Comparison of ENCODE assay signal across 9 mouse cellular contexts in genomic region chr4:133005233-133005632, GRCm38 (mm10). TPM values are rescaled to one million over a fixed set of nuclear protein-coding genes. Genes with fewer than 3 reads are reported as not detected.
DNase-seq lines count a peak whose midpoint lies in the region; ATAC-seq and TF ChIP-seq lines count a peak whose summit lies in the region.
"Had no signal": no experiment of that assay in that cellular context is flagged by ENCODE, and none has a peak within 500 bp of the region (broad histone marks: within the 10 kb centered on the region; RNA-seq: fewer than 3 reads in every experiment).

No protein-coding gene starts in this region.

- peak; percentile 72 for ATAC-seq in common myeloid progenitor, adult 5-6 weeks (replicated peaks; ENCODE audit: low read depth, poor library complexity, severe bottlenecking)
- 0 out of 2 replicates have a peak, but pooled peaks have one; percentile 12 for ATAC-seq in heart, embryonic 16.5 days (replicated peaks; ENCODE audit: extremely low read depth, insufficient read depth, low FRiP score)
- ATAC-seq in midbrain, embryonic 13.5 days, result peak; percentile 58; the same call in 1 of the 2 replicates

- no peak overlapping the region for H3K4me2 ChIP-seq in heart, embryonic 16.5 days (ENCODE audit: low read depth, low read length)
- H3K4me2 ChIP-seq in midbrain, embryonic 13.5 days (replicated peaks), result no peak overlapping the region
- H3K4me2 ChIP-seq: embryonic facial prominence, embryonic 13.5 days had no signal

- TF ChIP-seq CTCF in testis, adult 2 months (IDR thresholded peaks at IDR 0.05; ENCODE audit: control insufficient read depth, insufficient read depth, insufficient replicate concordance, low read depth, low read length), result peak; percentile 85; the same call in 1 of the 2 replicates

- TF ChIP-seq POLR2A in testis, adult 2 months (IDR thresholded peaks at IDR 0.05; ENCODE audit: control insufficient read depth, low read depth, low read length), result no peak

- no peaks in the 10 kb centered on the region for H3K9me3 ChIP-seq in heart, embryonic 16.5 days (replicated peaks; ENCODE audit: control insufficient read depth, low read length)
- no peaks in the 10 kb centered on the region for H3K9me3 ChIP-seq in midbrain, embryonic 13.5 days
- H3K9me3 ChIP-seq: embryonic facial prominence, embryonic 13.5 days had no signal

- H3K4me1 ChIP-seq in heart, embryonic 16.5 days (ENCODE audit: control insufficient read depth, insufficient read depth, low read length), result peaks cover 29% of the 10 kb centered on the region
- H3K4me1 ChIP-seq in midbrain, embryonic 13.5 days (replicated peaks), result peaks cover 17% of the 10 kb centered on the region
- peaks cover 2% of the 10 kb centered on the region; the same call in 1 of the 2 replicates for H3K4me1 ChIP-seq in testis, adult 2 months (ENCODE audit: control insufficient read depth, insufficient read depth, low read length)

- no peaks in the 10 kb centered on the region for H3K36me3 ChIP-seq in heart, embryonic 16.5 days (ENCODE audit: control insufficient read depth, insufficient read depth)
- H3K36me3 ChIP-seq in midbrain, embryonic 13.5 days, result no peaks in the 10 kb centered on the region
- no peaks in the 10 kb centered on the region for H3K36me3 ChIP-seq in testis, adult 2 months (ENCODE audit: control insufficient read depth, insufficient read depth, low read length)
- H3K36me3 ChIP-seq: embryonic facial prominence, embryonic 13.5 days had no signal

- no peak overlapping the region for H3K27ac ChIP-seq in heart, embryonic 16.5 days (ENCODE audit: low read length)
- H3K27ac ChIP-seq in midbrain, embryonic 13.5 days, result no peak overlapping the region
- H3K27ac ChIP-seq in testis, adult 2 months (ENCODE audit: control insufficient read depth, insufficient read depth, low read depth, low read length), result no peak overlapping the region
- H3K27ac ChIP-seq: embryonic facial prominence, embryonic 13.5 days had no signal

- 5% methylated on average over 3 of the region's 3 CpGs for WGBS in heart, embryonic 16.5 days
- 5% methylated on average over 3 of the region's 3 CpGs for WGBS in midbrain, embryonic 13.5 days

- no peaks in the 10 kb centered on the region for H3K27me3 ChIP-seq in heart, embryonic 16.5 days (ENCODE audit: control insufficient read depth, insufficient read depth, low read length)
- H3K27me3 ChIP-seq in midbrain, embryonic 13.5 days, result peaks cover 10% of the 10 kb centered on the region
- H3K27me3 ChIP-seq in testis, adult 2 months (ENCODE audit: control insufficient read depth, insufficient read depth, low read length), result no peaks in the 10 kb centered on the region

- DNase-seq in layer of hippocampus, adult 11-12 months (ENCODE audit: low spot score), result peak; percentile 77
- DNase-seq in layer of hippocampus, adult 9-10 months (ENCODE audit: low spot score), result no peak
- DNase-seq in ZHBTc4 (ENCODE audit: low read depth, low spot score), result peak; percentile 90
- peak; percentile 37 for DNase-seq in layer of hippocampus, adult 9-11 months

- no peak overlapping the region for H3K4me3 ChIP-seq in heart, embryonic 16.5 days (ENCODE audit: low read length)
- no peak overlapping the region for H3K4me3 ChIP-seq in midbrain, embryonic 13.5 days (replicated peaks)
- no peak overlapping the region for H3K4me3 ChIP-seq in testis, adult 2 months (ENCODE audit: control insufficient read depth, low read depth, low read length)
- H3K4me3 ChIP-seq: embryonic facial prominence, embryonic 13.5 days had no signal

- H3K9ac ChIP-seq in heart, embryonic 16.5 days (ENCODE audit: low read length), result no peak overlapping the region
- no peak overlapping the region for H3K9ac ChIP-seq in midbrain, embryonic 13.5 days (replicated peaks)
- H3K9ac ChIP-seq: embryonic facial prominence, embryonic 13.5 days had no signal

RNA-seq across cellular contexts. Expression of gene Ahdc1, which starts 5.8 kb away (rescaled TPM):
- 2.6 and 3.5 TPM in 2 replicates for total RNA-seq in common myeloid progenitor, adult 5-6 weeks (2017)
- 7.1 and 7.2 TPM in 2 replicates for polyA plus RNA-seq in heart, embryonic 16.5 days (2015; fragmentation: Nextera tagmentation; extraction: Ambion mirVana)
- 10.4 and 12.6 TPM in 2 replicates for polyA plus RNA-seq in midbrain, embryonic 13.5 days (2015; fragmentation: Nextera tagmentation; extraction: Ambion mirVana)
- 59.1 and 65.0 TPM in 2 replicates for polyA plus RNA-seq in testis, adult 2 months (2012; rRNA removed)

RNA-seq across cellular contexts. Expression of gene Fgr, which starts 31.3 kb away (rescaled TPM):
- 0.53 and 0.96 TPM in 2 replicates for total RNA-seq in common myeloid progenitor, adult 5-6 weeks (2017)
- 0.70 and 1.4 TPM in 2 replicates for polyA plus RNA-seq in heart, embryonic 16.5 days (2015; fragmentation: Nextera tagmentation; extraction: Ambion mirVana)
- 0.12 TPM in 1 of 2 replicates, not detected in the other for polyA plus RNA-seq in midbrain, embryonic 13.5 days (2015; fragmentation: Nextera tagmentation; extraction: Ambion mirVana)
- polyA plus RNA-seq in testis, adult 2 months (2012; rRNA removed), result 0.85 and 1.0 TPM in 2 replicates

Comparison
In these comparisons a context has a peak if more than half of its experiments do, and no peak if none do; other contexts are left out.
1. ATAC-seq: peak in every context shown above with its lines; median percentile 72 in common myeloid progenitor, adult 5-6 weeks; 58 in midbrain, embryonic 13.5 days; 12 in heart, embryonic 16.5 days.